Mouse (Mus musculus) stomach, postnatal 0 days (tissue): ENCODE results near the gene Pltp.

ENCODE experiments used
- CTCF ChIP-seq: IDR thresholded peaks from 2 replicates; pipeline ENCODE4 v1.5.1; 2016; ENCODE audit warnings: antibody characterized with exemption, low read depth, mild to moderate bottlenecking, moderate library complexity
- EP300 ChIP-seq: optimal IDR thresholded peaks from 2 replicates; pipeline ENCODE3; 2016; ENCODE audit warnings: antibody characterized with exemption

GRCm38 (mm10) chr2:164906071-164906470 is 48.6 kb upstream of the Pltp start:
- TF ChIP-seq EP300 = no peak
- TF ChIP-seq CTCF = peak; percentile 50
